Mouse (Mus musculus) erythroblast, adult 5-6 weeks (primary cell): Measurements from ENCODE around the gene Scn11a. TPM values are rescaled to one million over a fixed set of nuclear protein-coding genes. Genes with fewer than 3 reads are reported as not detected.

Experiments used
- total RNA-seq, 2 experiments: library from RNA; stranded (forward) in 1 of 2; stranded (reverse) in 1 of 2; fragments of 150-400 nt in 1 of 2; fragments of 200-764, 138-1000 nt in 1 of 2; gene quantifications; 2 replicates each; pipeline versions ENCODE4 v1.2.3 to v1.2.4; 2015 to 2017; ENCODE audit warnings: low replicate concordance in 2 of 2

Gene Scn11a
- total RNA-seq, 2 experiments from 2014 or later, result not detected

Other genes starting within 250 kb of the Scn11a start
- gene Scn5a, start 246.4 kb downstream of the Scn11a start, total RNA-seq (2015; ENCODE audit: low replicate concordance), result not detected in 2 replicates
- not detected in 2 replicates for gene Scn5a, start 246.4 kb downstream of the Scn11a start, total RNA-seq (2017; ENCODE audit: low replicate concordance)
- gene Scn10a, start 106.1 kb downstream of the Scn11a start, total RNA-seq (2015; ENCODE audit: low replicate concordance), result not detected in 2 replicates
- gene Scn10a, start 106.1 kb downstream of the Scn11a start, total RNA-seq (2017; ENCODE audit: low replicate concordance), result not detected in 2 replicates
- 31.3 and 85.3 TPM in 2 replicates for gene Wdr48, start 69.4 kb upstream of the Scn11a start, total RNA-seq (2015; ENCODE audit: low replicate concordance)
- gene Wdr48, start 69.4 kb upstream of the Scn11a start, total RNA-seq (2017; ENCODE audit: low replicate concordance), result 23.1 and 25.5 TPM in 2 replicates
- 1.0 and 3.5 TPM in 2 replicates for gene Gorasp1, start 112.1 kb upstream of the Scn11a start, total RNA-seq (2015; ENCODE audit: low replicate concordance)
- 0.56 and 2.7 TPM in 2 replicates for gene Gorasp1, start 112.1 kb upstream of the Scn11a start, total RNA-seq (2017; ENCODE audit: low replicate concordance)
- 0.77 and 2.5 TPM in 2 replicates for gene Ttc21a, start 112.2 kb upstream of the Scn11a start, total RNA-seq (2015; ENCODE audit: low replicate concordance)
- 1.2 and 2.0 TPM in 2 replicates for gene Ttc21a, start 112.2 kb upstream of the Scn11a start, total RNA-seq (2017; ENCODE audit: low replicate concordance)
- gene Csrnp1, start 159.2 kb upstream of the Scn11a start, total RNA-seq (2015; ENCODE audit: low replicate concordance), result 2.7 and 2.9 TPM in 2 replicates
- 1.4 and 3.2 TPM in 2 replicates for gene Csrnp1, start 159.2 kb upstream of the Scn11a start, total RNA-seq (2017; ENCODE audit: low replicate concordance)
- not detected in 2 replicates for gene Xirp1, start 198.1 kb upstream of the Scn11a start, total RNA-seq (2015; ENCODE audit: low replicate concordance)
- gene Xirp1, start 198.1 kb upstream of the Scn11a start, total RNA-seq (2017; ENCODE audit: low replicate concordance), result not detected in 2 replicates
- 6.7 and 7.3 TPM in 2 replicates for gene Cx3cr1, start 244.4 kb upstream of the Scn11a start, total RNA-seq (2015; ENCODE audit: low replicate concordance)
- 8.8 and 13.7 TPM in 2 replicates for gene Cx3cr1, start 244.4 kb upstream of the Scn11a start, total RNA-seq (2017; ENCODE audit: low replicate concordance)